Mouse (Mus musculus): Measurements from ENCODE around the gene Gm20388.
"Not testable (repeated sequence)": the region's sequence is repeated elsewhere in the genome, so short reads cannot be mapped to it uniquely, and the experiment has no call there.

The Gm20388 gene

GRCm38 (mm10) chr8:123017143-123017542 is 3106.5 kb downstream of the Gm20388 start:
- DNase-seq (ENCODE audit: low spot score in 2 of 2): no peak

DNA sequence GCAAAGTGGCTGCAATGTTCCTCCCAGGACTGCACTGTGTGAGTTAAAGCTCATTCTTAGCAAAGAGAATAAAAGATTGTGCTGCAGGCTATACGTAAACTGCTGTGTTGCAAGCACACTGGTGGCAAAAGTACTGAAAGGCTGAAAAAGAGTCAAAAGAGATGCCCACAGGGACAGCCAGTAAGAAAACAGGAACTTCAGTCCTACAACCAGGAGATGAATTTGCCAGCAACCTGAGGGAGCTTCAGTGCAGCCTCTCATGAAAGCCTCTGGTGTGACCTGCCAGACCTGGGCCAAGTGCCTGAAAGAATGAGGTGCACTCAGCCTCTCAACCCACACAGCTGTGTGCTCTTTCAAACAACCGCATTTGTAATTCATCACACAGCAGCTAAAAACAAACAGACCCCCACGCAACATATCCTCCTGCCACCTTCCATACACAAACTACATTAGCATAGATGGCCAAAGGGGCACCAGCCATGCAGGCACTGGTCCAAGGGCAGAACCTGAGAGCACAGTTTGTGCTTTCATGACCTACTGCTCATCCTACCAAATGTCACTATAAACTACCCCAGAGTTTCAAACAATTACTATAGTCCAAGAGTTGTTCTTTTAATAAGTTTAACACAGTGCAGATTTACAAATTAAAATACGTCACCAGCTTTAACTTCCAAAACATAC is 3108.0 kb downstream of the Gm20388 start:
- DNase-seq (ENCODE audit: low spot score in 2 of 2): no peak

DNA sequence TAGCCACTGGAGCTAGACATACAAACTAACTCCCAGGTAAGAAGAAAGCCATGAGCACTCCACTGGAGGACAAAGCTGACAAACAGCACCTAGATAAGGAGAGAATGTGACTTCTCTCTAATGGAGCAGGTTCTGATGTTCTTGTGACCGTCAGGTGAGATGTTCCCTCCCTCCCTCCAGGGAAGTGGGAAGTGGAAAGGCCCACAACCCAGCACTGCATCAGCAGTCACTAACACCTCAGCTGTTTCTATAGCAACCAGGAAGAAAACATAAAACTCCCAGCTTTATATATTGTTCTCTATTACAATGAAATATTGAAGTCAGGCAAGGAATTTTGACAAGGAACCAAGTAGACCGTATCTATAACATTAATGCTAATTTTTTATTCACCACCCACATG is 3109.4 kb downstream of the Gm20388 start:
- no peak for DNase-seq (ENCODE audit: low spot score in 2 of 2)

DNA sequence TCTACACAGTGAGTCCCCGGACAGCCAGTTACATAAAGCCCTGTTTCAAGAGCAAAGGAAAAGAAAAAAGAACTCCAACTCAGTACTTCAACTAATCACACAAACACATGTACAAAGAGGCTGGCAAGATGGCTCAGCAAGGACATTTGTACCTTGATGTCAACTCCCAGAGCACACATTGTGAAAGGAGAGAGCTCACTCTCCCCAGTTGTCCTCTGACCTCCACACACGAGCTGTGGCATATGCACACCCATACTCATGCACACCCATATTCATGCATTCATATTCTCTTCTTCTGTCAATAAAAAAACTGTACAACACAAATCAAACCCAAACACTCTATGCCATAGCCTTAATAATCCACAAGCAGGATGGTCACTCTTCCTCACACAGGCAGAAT is 3110.2 kb downstream of the Gm20388 start:
- no peak for DNase-seq (ENCODE audit: low spot score in 2 of 2)

DNA sequence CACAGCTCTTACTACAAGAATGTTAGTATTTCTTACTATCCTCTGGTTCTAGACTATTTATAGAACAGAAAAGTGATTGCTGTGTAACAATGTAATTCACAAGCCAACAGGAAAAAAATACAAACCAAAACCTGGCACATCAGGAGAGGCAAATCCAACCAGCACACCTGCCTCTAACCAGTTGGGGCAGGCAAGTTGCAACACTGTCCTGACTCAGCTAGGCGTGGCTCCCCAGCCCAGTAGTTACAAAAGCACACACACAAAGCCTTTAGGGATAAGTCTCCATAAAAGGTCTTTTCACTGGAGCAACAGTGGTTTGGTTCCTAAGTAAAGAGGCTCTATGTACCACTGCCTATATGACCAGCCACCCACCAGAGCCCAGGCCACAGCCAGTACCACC is 3110.6 kb downstream of the Gm20388 start:
- no peak for DNase-seq (ENCODE audit: low spot score in 2 of 2)

GRCm38 (mm10) chr8:123022727-123023126 is 3112.1 kb downstream of the Gm20388 start:
- DNase-seq (ENCODE audit: low spot score in 2 of 2): no peak

DNA sequence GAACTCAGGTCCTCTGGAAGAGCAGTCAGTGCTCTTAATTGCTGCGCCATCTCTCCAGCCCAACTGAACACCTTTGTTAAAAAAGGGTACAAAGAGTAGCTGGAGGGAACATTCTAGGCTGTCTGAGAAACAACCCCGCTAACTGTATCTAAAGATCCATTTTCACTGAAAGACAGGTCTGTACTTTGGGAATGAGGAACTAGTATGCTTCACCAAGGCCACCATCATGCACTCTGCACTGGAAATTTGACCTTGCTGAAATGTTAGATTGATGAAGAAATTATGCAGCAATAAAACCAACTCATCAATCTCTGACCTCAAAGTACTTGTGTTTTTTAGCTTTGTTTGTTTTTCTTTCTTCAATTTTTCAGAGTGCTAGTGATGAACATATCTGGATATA is 3113.6 kb downstream of the Gm20388 start:
- no peak for DNase-seq (ENCODE audit: low spot score in 2 of 2)

GRCm38 (mm10) chr8:123025951-123026351 is 3115.3 kb downstream of the Gm20388 start:
- no peak for DNase-seq (ENCODE audit: low spot score in 2 of 2)

DNA sequence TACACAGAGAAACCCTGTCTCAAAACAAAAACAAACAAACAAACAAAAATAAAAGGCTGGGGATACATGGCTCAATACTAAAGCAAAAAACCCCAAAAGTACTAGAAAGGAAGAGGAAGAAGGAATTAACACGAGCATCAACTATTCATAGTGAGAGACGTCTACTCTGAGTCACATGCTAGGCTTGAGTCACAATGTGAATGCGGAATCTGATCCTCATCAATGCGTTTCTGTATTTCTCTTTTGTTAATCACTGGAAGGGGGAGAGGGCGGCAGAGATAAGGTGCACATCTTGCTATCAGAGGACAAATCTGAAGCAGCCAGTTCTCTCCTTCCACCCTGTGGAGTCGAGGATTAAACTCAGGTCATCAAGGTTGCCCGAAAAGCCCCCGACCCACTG is 3117.1 kb downstream of the Gm20388 start:
- no peak for DNase-seq (ENCODE audit: low spot score in 2 of 2)

- not testable (repeated sequence) for DNase-seq (ENCODE audit: low spot score in 2 of 2)
Measured at GRCm38 (mm10) chr8:123030091-123030490, 3119.4 kb downstream of the Gm20388 start.

- DNase-seq (ENCODE audit: low spot score in 2 of 2): no peak
Measured at GRCm38 (mm10) chr8:123031321-123031978, 3120.8 kb downstream of the Gm20388 start.

GRCm38 (mm10) chr8:123032730-123033129 is 3122.1 kb downstream of the Gm20388 start:
- no peak for DNase-seq (ENCODE audit: low spot score in 2 of 2)

DNA sequence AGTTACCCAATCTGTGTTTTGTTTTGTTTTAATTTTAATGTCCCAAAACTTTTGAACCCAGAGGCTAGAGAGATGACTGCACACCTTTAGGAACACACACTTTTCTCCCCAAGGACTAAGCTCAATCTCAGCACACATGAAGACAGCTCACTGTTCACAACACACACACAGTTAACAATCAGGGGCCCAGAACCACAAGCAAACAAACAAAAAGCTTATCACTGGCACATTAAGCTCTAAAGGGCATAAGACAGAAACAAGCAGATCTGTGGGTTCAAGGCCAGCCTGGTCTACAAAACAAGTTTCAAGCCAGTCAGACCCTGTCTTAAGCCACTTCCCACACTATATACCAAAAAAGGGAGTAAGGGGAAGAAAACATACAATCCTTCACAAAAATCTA is 3122.8 kb downstream of the Gm20388 start:
- no peak for DNase-seq (ENCODE audit: low spot score in 2 of 2)

DNA sequence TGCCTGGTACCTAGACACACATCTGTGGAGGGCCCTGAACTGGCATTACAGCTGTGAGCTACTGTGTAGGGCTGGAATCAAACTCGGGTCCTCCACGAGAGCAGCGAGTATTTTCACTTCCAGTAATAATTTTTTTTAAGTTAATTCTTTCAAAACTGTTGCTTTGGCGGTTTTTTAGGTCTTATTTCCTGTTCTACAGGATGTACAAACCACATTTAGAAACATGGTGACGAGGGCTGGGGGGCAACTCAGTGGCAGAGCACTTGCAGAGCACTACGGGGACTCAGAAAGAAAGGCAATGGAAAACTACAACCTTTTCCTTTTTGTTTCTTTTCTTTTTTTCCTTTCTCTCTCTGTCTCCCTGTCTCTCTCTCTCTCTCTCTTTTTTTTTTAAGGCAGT is 3123.5 kb downstream of the Gm20388 start:
- DNase-seq (ENCODE audit: low spot score in 2 of 2): peak in 1 of 2 experiments; percentile 25

GRCm38 (mm10) chr8:123036956-123037355 is 3126.3 kb downstream of the Gm20388 start:
- DNase-seq (ENCODE audit: low spot score in 2 of 2): no peak

- no peak for DNase-seq (ENCODE audit: low spot score in 2 of 2)
Measured at GRCm38 (mm10) chr8:123037487-123037886, 3126.8 kb downstream of the Gm20388 start.

DNA sequence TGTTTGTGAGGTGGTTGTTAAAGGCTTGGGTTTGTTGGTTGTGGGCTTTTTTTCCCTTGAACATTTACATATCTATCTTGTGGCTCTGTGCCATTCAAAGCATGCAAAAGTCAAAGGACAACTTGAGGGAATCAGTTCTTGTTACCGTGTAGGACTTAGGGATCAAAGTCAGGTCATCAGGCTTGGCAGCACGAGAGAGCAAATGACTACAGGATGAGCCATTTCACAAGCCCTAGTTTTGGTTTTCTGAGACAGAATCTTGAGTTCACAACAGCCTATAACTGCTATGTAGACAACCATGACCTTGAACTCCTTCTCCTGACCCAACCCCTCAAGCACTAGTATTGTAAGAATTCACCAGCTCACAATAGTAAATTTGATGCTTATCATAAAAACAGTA is 3127.7 kb downstream of the Gm20388 start:
- no peak for DNase-seq (ENCODE audit: low spot score in 2 of 2)

DNA sequence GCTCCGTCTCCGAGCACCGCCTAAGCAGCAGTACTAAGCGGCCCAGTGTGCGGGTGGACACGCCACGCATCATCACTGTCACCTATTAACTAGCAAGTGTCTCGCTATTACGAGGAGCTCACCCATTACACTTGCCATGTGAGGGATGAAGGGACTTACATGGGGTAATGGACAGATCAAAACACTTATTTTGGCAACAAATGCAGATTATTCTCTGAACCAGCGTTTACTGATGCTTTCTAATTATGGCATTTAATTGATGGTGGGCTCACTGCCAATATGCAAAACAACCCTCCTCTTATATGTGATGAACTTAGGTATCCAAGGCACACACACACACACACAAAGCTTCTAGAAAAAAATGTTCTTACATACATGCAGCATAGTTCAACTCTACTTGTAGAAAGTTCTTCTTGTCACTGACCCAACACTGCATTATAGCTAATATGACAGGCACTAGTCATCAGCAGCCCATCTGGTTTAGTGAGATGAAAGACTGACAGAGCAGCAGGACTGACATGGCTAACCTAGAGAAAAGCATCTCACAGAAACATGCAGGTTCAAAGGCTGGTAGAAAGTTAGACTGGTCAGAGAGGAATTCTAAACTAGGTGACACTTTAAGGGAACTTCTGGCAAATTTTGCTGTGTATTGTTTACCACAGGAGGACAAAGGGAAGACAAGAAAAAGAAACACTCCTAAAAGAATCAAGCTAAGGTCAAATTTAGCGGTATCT is 3128.9 kb downstream of the Gm20388 start:
- DNase-seq (ENCODE audit: low spot score in 2 of 2): no peak

GRCm38 (mm10) chr8:123040110-123040650 is 3129.5 kb downstream of the Gm20388 start:
- no peak for DNase-seq (ENCODE audit: low spot score in 2 of 2)

DNA sequence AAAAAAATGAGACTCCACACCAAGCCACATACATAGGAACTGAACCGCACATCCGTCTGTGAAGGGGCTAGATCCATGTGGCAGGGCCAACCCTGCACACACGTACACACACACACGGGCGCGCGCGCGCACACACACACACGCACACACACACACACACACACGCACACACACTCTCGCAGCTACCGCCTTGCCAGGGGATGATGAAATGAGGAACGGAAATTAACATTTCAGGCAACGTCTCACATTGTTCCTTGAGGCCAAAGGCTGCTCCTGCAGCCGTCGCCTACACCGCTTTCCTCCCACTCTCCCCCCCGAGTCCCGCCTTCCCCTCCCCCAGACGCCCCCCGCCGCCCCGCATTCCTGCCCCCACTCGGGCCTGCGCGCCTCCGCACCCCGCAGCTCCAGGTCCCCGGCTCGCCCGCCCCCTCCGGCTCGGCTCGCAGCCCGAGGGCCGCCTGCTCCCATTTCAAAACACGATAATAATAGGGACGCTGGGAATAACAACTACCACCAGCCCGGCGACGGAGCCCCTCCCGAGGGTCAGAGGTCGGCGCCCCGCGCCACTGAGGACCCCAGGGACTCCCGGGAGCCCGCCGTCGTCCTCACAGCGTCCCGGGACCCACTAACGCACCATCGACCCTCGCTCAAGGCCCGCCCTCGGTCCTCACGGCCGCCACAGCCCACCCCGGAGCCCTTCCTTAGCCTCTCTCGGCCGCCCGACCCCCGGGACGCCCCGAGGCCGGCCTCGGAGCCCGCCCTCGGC is 3130.6 kb downstream of the Gm20388 start:
- peak; percentile 48 to 57 for DNase-seq (ENCODE audit: low spot score in 2 of 2)

DNA sequence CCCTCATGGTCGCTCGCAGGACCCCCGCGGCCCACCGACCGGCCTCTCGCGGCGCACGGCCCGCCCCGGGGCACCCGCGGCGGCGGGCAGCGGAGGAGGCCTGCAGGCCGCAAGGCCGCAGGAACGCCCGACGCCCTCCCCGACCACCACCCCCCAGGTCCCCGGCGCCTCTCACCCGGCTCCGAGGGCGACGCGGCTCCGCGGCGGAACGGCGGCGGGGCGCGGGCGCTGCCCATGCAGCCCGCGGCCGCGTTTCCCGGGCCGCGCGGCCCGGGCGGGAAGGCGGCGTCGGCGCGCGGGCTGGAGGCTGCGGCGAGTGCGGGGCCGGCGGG is 3131.1 kb downstream of the Gm20388 start:
- no peak for DNase-seq (ENCODE audit: low spot score in 2 of 2)
